Mouse (Mus musculus): ENCODE data around the gene Mtx2. TPM values are rescaled to one million over a fixed set of nuclear protein-coding genes. Genes with fewer than 3 reads are reported as not detected.

Gene Mtx2
- 8.9 and 13.5 TPM in 2 replicates for total RNA-seq (2023)

DNA sequence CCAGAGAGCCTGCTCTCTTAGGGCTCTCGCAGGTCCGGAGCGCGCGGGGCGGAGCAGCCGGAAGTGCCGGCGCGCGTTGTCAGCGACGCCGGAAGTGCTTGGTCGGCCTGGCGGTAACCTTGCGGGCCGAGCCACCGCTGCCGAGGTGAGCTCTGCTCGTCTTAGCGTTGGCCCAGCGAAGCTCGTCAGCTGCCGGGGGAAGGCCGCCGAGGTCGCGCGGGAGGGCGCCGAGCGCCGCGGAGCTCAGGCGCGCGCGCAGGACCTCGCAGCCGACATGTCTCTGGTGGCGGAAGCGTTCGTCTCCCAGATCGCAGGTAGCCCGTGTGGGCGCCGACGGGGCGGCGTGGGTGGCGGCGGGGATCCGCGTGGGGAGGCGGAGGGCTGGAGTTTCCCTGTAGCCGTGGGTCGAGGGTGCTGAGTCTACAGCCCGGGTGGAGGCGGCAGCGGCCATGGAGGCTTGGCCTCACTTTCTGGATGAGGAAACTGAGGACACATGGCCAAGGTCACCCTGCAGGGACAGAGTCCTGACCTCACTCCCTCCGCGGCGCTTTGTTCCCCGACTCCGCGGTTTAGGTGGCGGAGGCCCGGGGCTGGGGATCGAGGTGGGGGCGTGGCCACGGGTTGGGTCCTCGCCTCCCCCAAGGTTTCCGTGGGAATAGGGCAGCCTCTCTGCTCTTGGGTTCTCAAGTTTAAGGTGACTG, at the start of gene Mtx2:
Mtx2 (plus strand) TSS at position 74 of the 701 bp plus-strand sequence.

Other genes starting within 250 kb of the Mtx2 start
- 46.7 and 68.0 TPM in 2 replicates for gene Lnpk, start 246.4 kb upstream of the Mtx2 start, total RNA-seq (2023)
- gene Evx2, start 166.2 kb upstream of the Mtx2 start, total RNA-seq (2023), result not detected in 2 replicates
- gene Hoxd13, start 157.5 kb upstream of the Mtx2 start, total RNA-seq (2023), result not detected in 2 replicates
- gene Hoxd12, start 150.8 kb upstream of the Mtx2 start, total RNA-seq (2023), result not detected in 2 replicates
- gene Hoxd11, start 146.2 kb upstream of the Mtx2 start, total RNA-seq (2023), result not detected in 2 replicates
- gene Hoxd10, start 133.9 kb upstream of the Mtx2 start, total RNA-seq (2023), result not detected in 2 replicates
- gene Hoxd9, start 128.1 kb upstream of the Mtx2 start, total RNA-seq (2023), result not detected in 2 replicates
- gene Hoxd8, start 121.2 kb upstream of the Mtx2 start, total RNA-seq (2023), result not detected in 2 replicates
- gene Hoxd3, start 113.9 kb upstream of the Mtx2 start, total RNA-seq (2023), result not detected in 2 replicates
- gene Hoxd4, start 113.9 kb upstream of the Mtx2 start, total RNA-seq (2023), result not detected in 2 replicates
- not detected in 2 replicates for gene Gm28230, start 99.1 kb upstream of the Mtx2 start, total RNA-seq (2023)
- not detected in 2 replicates for gene Hoxd1, start 62.8 kb upstream of the Mtx2 start, total RNA-seq (2023)

Measured in neutrophil, adult 65 days (primary cell).